Mouse (Mus musculus) CH12.LX (cell line): ENCODE results near the gene Kcnma1. TPM values are rescaled to one million over a fixed set of nuclear protein-coding genes. Genes with fewer than 3 reads are reported as not detected.

ENCODE experiments used
- DNase-seq: peaks from one replicate; pipeline ENCODE4 v3.0.0-alpha.2; 2013; ENCODE audit errors: extremely low read depth
- H3K27ac ChIP-seq: 2 replicates; pipeline ENCODE4 v1.5.1; 2012; ENCODE audit warnings: low read depth, mild to moderate bottlenecking, control low read depth, moderate library complexity; ENCODE audit not compliant: insufficient read depth
- H3K27me3 ChIP-seq: replicated peaks from 2 replicates; pipeline ENCODE3; 2012; ENCODE audit warnings: inconsistent platforms
- H3K36me3 ChIP-seq, 2 experiments: replicated peaks in 1 of 2; 2 replicates each; pipeline versions ENCODE3 to v1.6.1; 2012; ENCODE audit warnings: inconsistent platforms in 1 of 2, low read length in 1 of 2, mild to moderate bottlenecking in 1 of 2, mixed read lengths in 1 of 2, moderate library complexity in 1 of 2; ENCODE audit not compliant: control insufficient read depth in 1 of 2, insufficient read depth in 1 of 2
- H3K4me1 ChIP-seq, 2 experiments: 2 replicates each; pipeline ENCODE4 v1.6.1; 2012; ENCODE audit warnings: inconsistent platforms in 1 of 2, moderate library complexity in 1 of 2; ENCODE audit not compliant: insufficient read depth in 2 of 2, control insufficient read depth in 1 of 2
- H3K4me2 ChIP-seq: 2 replicates; pipeline ENCODE4 v1.6.1; 2012; ENCODE audit warnings: low read depth, mild to moderate bottlenecking, control low read depth; ENCODE audit not compliant: poor library complexity, insufficient read depth, severe bottlenecking
- H3K4me3 ChIP-seq, 3 experiments: fragments of 150-350 bp in 1 of 3; sonication (generic) in 1 of 3; replicated peaks in 1 of 3; 2 replicates each; pipeline versions ENCODE3 to v1.5.1; 2011 to 2012; ENCODE audit warnings: low read depth in 2 of 3, low read length in 2 of 3, mild to moderate bottlenecking in 2 of 3, moderate library complexity in 2 of 3, control low read depth in 1 of 3, improper control_type of control experiment in 1 of 3, inconsistent platforms in 1 of 3, mixed read lengths in 1 of 3; ENCODE audit not compliant: poor library complexity in 1 of 3
- H3K79me2 ChIP-seq: replicated peaks from 2 replicates; pipeline ENCODE4 v1.6.1; 2012; ENCODE audit warnings: mild to moderate bottlenecking, moderate library complexity; ENCODE audit not compliant: control insufficient read depth, poor library complexity, insufficient read depth, severe bottlenecking; ENCODE audit errors: extremely low read depth
- H3K9ac ChIP-seq: 2 replicates; pipeline ENCODE4 v1.6.1; 2012; ENCODE audit warnings: low read depth, mild to moderate bottlenecking, control low read depth, moderate library complexity; ENCODE audit not compliant: insufficient read depth
- H3K9me3 ChIP-seq: replicated peaks from 2 replicates; pipeline ENCODE3; 2012; ENCODE audit warnings: low read length, inconsistent platforms, mixed read lengths
- BHLHE40 ChIP-seq: IDR thresholded peaks from 2 replicates; pipeline ENCODE4 v1.6.1; 2011; ENCODE audit warnings: mild to moderate bottlenecking, low read depth, low read length, improper control_type of control experiment
- CHD1 ChIP-seq: IDR thresholded peaks from 2 replicates; pipeline ENCODE4 v1.6.1; 2012; ENCODE audit warnings: low read depth, low read length, improper control_type of control experiment, inconsistent platforms
- CHD2 ChIP-seq: IDR thresholded peaks from 2 replicates; pipeline ENCODE4 v1.6.1; 2011; ENCODE audit warnings: low read length, improper control_type of control experiment
- ELF1 ChIP-seq: IDR thresholded peaks from 2 replicates; pipeline ENCODE4 v1.6.1; 2014; ENCODE audit warnings: low read depth, mild to moderate bottlenecking, inconsistent platforms, low read length, improper control_type of control experiment
- EP300 ChIP-seq: IDR thresholded peaks from 2 replicates; pipeline ENCODE4 v1.6.1; 2011; ENCODE audit warnings: low read length, improper control_type of control experiment
- ETS1 ChIP-seq: conservative IDR thresholded peaks from 2 replicates; pipeline ENCODE4 v1.6.1; 2012; ENCODE audit warnings: low read depth, mild to moderate bottlenecking, inconsistent platforms, low read length, improper control_type of control experiment, moderate library complexity
- JUND ChIP-seq: conservative IDR thresholded peaks from 2 replicates; pipeline ENCODE4 v1.6.1; 2011; ENCODE audit warnings: low read depth, low read length, improper control_type of control experiment
- KAT2A ChIP-seq: IDR thresholded peaks from 2 replicates; pipeline ENCODE4 v1.6.1; 2012; ENCODE audit warnings: low read length, improper control_type of control experiment, inconsistent platforms; ENCODE audit not compliant: insufficient replicate concordance
- MAFK ChIP-seq: IDR thresholded peaks from 2 replicates; pipeline ENCODE4 v1.6.1; 2011; ENCODE audit warnings: low read length, improper control_type of control experiment; ENCODE audit not compliant: insufficient replicate concordance
- MAX ChIP-seq: IDR thresholded peaks from 2 replicates; pipeline ENCODE4 v1.6.1; 2011; ENCODE audit warnings: low read length, improper control_type of control experiment
- MXI1 ChIP-seq: IDR thresholded peaks from 2 replicates; pipeline ENCODE4 v1.6.1; 2011; ENCODE audit warnings: mild to moderate bottlenecking, low read depth, low read length, improper control_type of control experiment
- MYC ChIP-seq: IDR thresholded peaks from 2 replicates; pipeline ENCODE4 v1.6.1; 2011; ENCODE audit warnings: low read depth, mild to moderate bottlenecking, improper control_type of control experiment, low read length
- NRF1 ChIP-seq: IDR thresholded peaks from 2 replicates; pipeline ENCODE4 v1.6.1; 2014; ENCODE audit warnings: low read depth, mild to moderate bottlenecking, inconsistent platforms, low read length, improper control_type of control experiment, moderate library complexity
- PAX5 ChIP-seq: IDR thresholded peaks from 2 replicates; pipeline ENCODE4 v1.6.1; 2012; ENCODE audit warnings: low read length, inconsistent platforms, mixed read lengths
- POLR2AphosphoS2 ChIP-seq: IDR thresholded peaks from 2 replicates; pipeline ENCODE4 v1.6.1; 2011; ENCODE audit warnings: low read depth, low read length, improper control_type of control experiment
- RAD21 ChIP-seq: IDR thresholded peaks from 2 replicates; pipeline ENCODE4 v1.6.1; 2011; ENCODE audit warnings: low read depth, mild to moderate bottlenecking, low read length, improper control_type of control experiment, moderate library complexity
- RCOR1 ChIP-seq: conservative IDR thresholded peaks from 2 replicates; pipeline ENCODE4 v1.6.1; 2012; ENCODE audit warnings: low read depth, mild to moderate bottlenecking, inconsistent platforms, low read length, improper control_type of control experiment
- SMC3 ChIP-seq: IDR thresholded peaks from 2 replicates; pipeline ENCODE4 v1.6.1; 2011; ENCODE audit warnings: low read depth, low read length, improper control_type of control experiment
- UBTF ChIP-seq: IDR thresholded peaks from 2 replicates; pipeline ENCODE4 v1.6.1; 2012; ENCODE audit warnings: low read depth, mild to moderate bottlenecking, inconsistent platforms, low read length, improper control_type of control experiment, moderate library complexity
- USF1 ChIP-seq: IDR thresholded peaks from 2 replicates; pipeline ENCODE4 v1.6.1; 2014; ENCODE audit warnings: low read depth, mild to moderate bottlenecking, inconsistent platforms, low read length, improper control_type of control experiment
- USF2 ChIP-seq: conservative IDR thresholded peaks from 2 replicates; pipeline ENCODE4 v1.6.1; 2011; ENCODE audit warnings: low read depth, low read length, improper control_type of control experiment
- ZC3H11A ChIP-seq: IDR thresholded peaks from 2 replicates; pipeline ENCODE4 v1.6.1; 2012; ENCODE audit warnings: low read depth, mild to moderate bottlenecking, inconsistent platforms, low read length, improper control_type of control experiment
- ZNF384 ChIP-seq: IDR thresholded peaks from 2 replicates; pipeline ENCODE4 v1.6.1; 2012; ENCODE audit warnings: low read depth, low read length, improper control_type of control experiment, inconsistent platforms
- dilution Hi-C: fragments of 300-500 bp; cut with MboI; formaldehyde crosslinking; loops from 2 replicates; pipeline ENCODE4 v1.14.3; 2020; ENCODE audit warnings: low sequenced_read_pairs; ENCODE audit not compliant: extremely low pct_unique_long_range_greater_than_20kb, extremely low pct_ligation_motif_present
- in situ Hi-C: fragments of 300-500 bp; cut with MboI; formaldehyde crosslinking; loops from 3 replicates; pipeline ENCODE4 v1.14.3; 2019; ENCODE audit warnings: low sequenced_read_pairs, low pct_ligation_motif_present, low pct_unique_long_range_greater_than_20kb, mixed read lengths
- polyA plus RNA-seq: library from polyadenylated mRNA; unstranded; fragments of >175 nt; gene quantifications from 2 replicates; pipeline ENCODE4 v1.2.1, GENCODE M21; 2012; ENCODE audit warnings: low read depth; ENCODE audit not compliant: insufficient read length
- total RNA-seq, 2 experiments: library from RNA; depleted of rRNA; stranded (reverse); fragments of 300-350 nt in 1 of 2; fragments of >200 nt in 1 of 2; gene quantifications; 2 replicates each; pipeline ENCODE4 v1.2.3; 2012 to 2014

Kcnma1 gene
- total and polyA plus RNA-seq, 3 experiments, result 0.10 to 0.17 (median 0.12) TPM

DNA sequence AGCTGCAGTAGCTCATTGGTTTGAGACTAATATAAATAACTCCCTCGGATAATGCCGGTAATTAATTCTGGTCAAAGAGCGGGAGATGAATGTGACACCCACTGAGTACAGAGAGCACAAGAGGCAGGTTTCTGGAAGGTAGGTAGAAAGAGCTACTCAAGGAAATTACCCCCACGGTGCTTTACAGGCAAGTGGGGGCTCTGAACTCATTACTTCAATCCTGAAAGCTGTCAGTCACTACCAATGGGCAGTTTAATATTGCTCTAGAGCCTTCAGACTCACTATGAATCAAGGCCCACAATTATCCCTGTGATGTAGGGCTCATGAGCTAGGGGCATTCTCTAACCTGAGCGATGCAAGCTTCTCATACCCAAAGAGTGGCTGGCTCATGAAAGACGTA is 79.3 kb downstream of the Kcnma1 start:
- no peak overlapping the region for H3K9ac ChIP-seq
- H3K27me3 ChIP-seq, result no peaks in the 10 kb centered on the region
- no peak overlapping the region for H3K4me2 ChIP-seq
- H3K9me3 ChIP-seq, result peaks cover 45% of the 10 kb centered on the region
- H3K79me2 ChIP-seq, result no peaks in the 10 kb centered on the region
- dilution Hi-C loops (no loop called here), in situ Hi-C loops (no loop called here)
- no peaks in the 10 kb centered on the region for H3K36me3 ChIP-seq
- TF ChIP-seq ETS1 (no peak), EP300 (no peak), MAX (no peak), CHD1 (no peak), JUND (no peak), SMC3 (no peak), BHLHE40 (no peak)
- no peaks in the 10 kb centered on the region for H3K4me1 ChIP-seq
- DNase-seq, result no peak
- no peak overlapping the region for H3K27ac ChIP-seq
- H3K4me3 ChIP-seq, result no peak overlapping the region

DNA sequence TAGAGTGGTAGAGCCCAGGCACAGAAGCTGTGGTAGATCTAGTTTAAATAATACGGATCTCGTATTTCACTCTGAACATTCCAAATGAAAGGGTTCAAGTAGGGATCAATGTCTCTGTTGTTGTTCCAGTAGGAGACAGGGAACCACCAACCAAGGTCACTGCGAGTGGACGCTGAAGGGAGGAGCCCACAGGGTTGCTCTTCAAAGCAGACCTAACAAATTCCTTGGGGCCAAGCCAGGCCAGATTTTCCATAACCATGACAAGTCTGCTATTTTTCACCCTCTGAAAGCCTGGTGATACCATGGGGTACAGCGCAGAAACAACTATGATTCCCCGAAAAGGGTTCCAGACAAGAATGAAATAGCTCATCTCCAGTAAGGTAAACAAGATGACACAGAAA is 82.6 kb downstream of the Kcnma1 start:
- dilution Hi-C loops, result no loop called here
- in situ Hi-C loops, result no loop called here
- DNase-seq, result no peak

DNA sequence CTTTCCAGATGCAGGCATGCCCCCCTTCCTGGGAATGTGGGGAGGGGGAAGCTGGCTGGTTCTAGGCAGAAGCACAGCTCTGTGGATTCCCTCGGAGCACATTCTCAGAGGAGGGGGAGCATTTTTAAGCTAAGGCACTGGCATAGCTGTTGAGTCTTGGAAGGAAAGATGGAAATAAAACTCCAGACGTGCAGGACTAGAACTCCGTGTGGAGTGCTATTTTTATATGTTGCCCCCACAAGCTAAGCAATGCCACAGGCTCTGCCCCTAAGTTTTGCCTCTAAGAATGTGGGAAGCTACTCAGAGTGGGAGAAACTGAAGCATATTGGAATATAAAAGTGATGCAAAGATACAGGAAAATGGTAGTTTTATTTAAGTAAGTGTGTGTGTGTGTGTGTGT is 85.1 kb downstream of the Kcnma1 start:
- Histone ChIP-seq H3K27me3 (no peaks in the 10 kb centered on the region), H3K79me2 (no peaks in the 10 kb centered on the region), H3K9me3 (peaks cover 57% of the 10 kb centered on the region), H3K36me3 (no peaks in the 10 kb centered on the region), H3K4me2 (no peak overlapping the region), H3K27ac (no peak overlapping the region), H3K4me1 (no peaks in the 10 kb centered on the region), H3K4me3 (no peak overlapping the region), H3K9ac (no peak overlapping the region)
- TF ChIP-seq CHD2 (no peak), ZNF384 (no peak), MAX (no peak), ZC3H11A (no peak), MAFK (no peak), JUND (no peak), POLR2AphosphoS2 (no peak), UBTF (no peak), RAD21 (no peak), MXI1 (no peak), USF1 (no peak), KAT2A (no peak), EP300 (no peak), BHLHE40 (no peak), USF2 (no peak), ELF1 (no peak), RCOR1 (no peak), NRF1 (no peak), MYC (no peak)
- no peak for DNase-seq
- dilution Hi-C loops, result no loop called here
- in situ Hi-C loops, result no loop called here

More for the DNA sequence above, 82.6 kb downstream of the Kcnma1 start:
- peaks cover 56% of the 10 kb centered on the region for H3K9me3 ChIP-seq
- no peaks in the 10 kb centered on the region for H3K4me1 ChIP-seq
- no peak for TF ChIP-seq PAX5
- no peak for TF ChIP-seq MAFK
- no peak for TF ChIP-seq KAT2A
- no peak for TF ChIP-seq MYC
- H3K79me2 ChIP-seq, result no peaks in the 10 kb centered on the region
- H3K27me3 ChIP-seq, result no peaks in the 10 kb centered on the region
- no peak overlapping the region for H3K4me3 ChIP-seq
- H3K4me2 ChIP-seq, result no peak overlapping the region
- H3K36me3 ChIP-seq, result no peaks in the 10 kb centered on the region
- H3K9ac ChIP-seq, result no peak overlapping the region
- no peak overlapping the region for H3K27ac ChIP-seq
